Comparison of ENCODE assay signal across 11 mouse cellular contexts in genomic region chr7:128408265-128408664, GRCm38 (mm10). TPM values are rescaled to one million over a fixed set of nuclear protein-coding genes. Genes with fewer than 3 reads are reported as not detected.
DNase-seq lines count a peak whose midpoint lies in the region; ATAC-seq lines count a peak whose summit lies in the region.
"Had no signal": no experiment of that assay in that cellular context is flagged by ENCODE, and none has a peak within 500 bp of the region (broad histone marks: within the 10 kb centered on the region; RNA-seq: fewer than 3 reads in every experiment).

No protein-coding gene starts in this region.

- H3K9me3 ChIP-seq in forebrain, embryonic 16.5 days (ENCODE audit: control insufficient read depth, low read length), result no peaks in the 10 kb centered on the region
- H3K9me3 ChIP-seq: heart, embryonic 13.5 days had no signal

- no peaks in the 10 kb centered on the region for H3K36me3 ChIP-seq in forebrain, embryonic 16.5 days (ENCODE audit: control insufficient read depth, insufficient read depth)
- H3K36me3 ChIP-seq: heart, embryonic 13.5 days had no signal

- no peak overlapping the region for H3K4me2 ChIP-seq in forebrain, embryonic 16.5 days (ENCODE audit: low read length)
- H3K4me2 ChIP-seq: heart, embryonic 13.5 days; hindbrain, embryonic 14.5 days had no signal

- H3K27me3 ChIP-seq in forebrain, embryonic 16.5 days (replicated peaks; ENCODE audit: control insufficient read depth, insufficient read depth, low read length), result no peaks in the 10 kb centered on the region
- H3K27me3 ChIP-seq: heart, embryonic 13.5 days had no signal

- H3K9ac ChIP-seq in forebrain, embryonic 16.5 days (replicated peaks; ENCODE audit: low read depth, low read length), result no peak overlapping the region
- H3K9ac ChIP-seq: heart, embryonic 13.5 days; hindbrain, embryonic 14.5 days had no signal

- ATAC-seq in forebrain, embryonic 16.5 days, result no peak

- no peak overlapping the region for H3K4me3 ChIP-seq in forebrain, embryonic 16.5 days (replicated peaks; ENCODE audit: low read length)
- H3K4me3 ChIP-seq: erythroblast, embryonic 14.5 days; heart, embryonic 13.5 days had no signal

- DNase-seq in kidney, postnatal 10 days, result peak; percentile 15
- no peak for DNase-seq in kidney, postnatal 14 days
- DNase-seq in thymus, postnatal 14 days, result peak; percentile 31
- DNase-seq in thymus, postnatal 10 days (ENCODE audit: low spot score in 2 of 2), result no peak
- peak; percentile 71 for DNase-seq in R1 (ENCODE audit: low read depth, low spot score)
- DNase-seq in gastrocnemius, adult 8-10 months (ENCODE audit: low spot score in 2 of 2), result no peak
- DNase-seq: thymus, postnatal 25 days had no signal

- 96% methylated on average over 5 of the region's 5 CpGs for WGBS in forebrain, embryonic 16.5 days

- H3K27ac ChIP-seq in forebrain, embryonic 16.5 days (ENCODE audit: low read length), result no peak overlapping the region
- H3K27ac ChIP-seq: heart, embryonic 13.5 days; hindbrain, embryonic 14.5 days had no signal

- no peaks in the 10 kb centered on the region for H3K4me1 ChIP-seq in forebrain, embryonic 16.5 days (replicated peaks; ENCODE audit: control insufficient read depth, insufficient read depth, low read length)

RNA-seq across cellular contexts. Expression of gene Rgs10, which starts 10.3 kb away (rescaled TPM):
- total RNA-seq in gastrocnemius, adult 8-10 months (2022), result 1 to 10 TPM in 2 of 4 experiments, under 1 TPM in 2; 0.77 to 4.1 (median 1.3) TPM
- polyA plus RNA-seq in forebrain, embryonic 16.5 days (2015; fragmentation: Nextera tagmentation; extraction: Ambion mirVana), result 19.9 and 25.4 TPM in 2 replicates

RNA-seq across cellular contexts. Expression of gene Tial1, which starts 53.3 kb away (rescaled TPM):
- 10 to 100 TPM; 41.1 to 48.7 (median 44.1) TPM for total RNA-seq in gastrocnemius, adult 8-10 months (2022)
- polyA plus RNA-seq in forebrain, embryonic 16.5 days (2015; fragmentation: Nextera tagmentation; extraction: Ambion mirVana), result 30.3 and 33.0 TPM in 2 replicates

Comparison
In these comparisons a context has a peak if more than half of its experiments do, and no peak if none do; other contexts are left out.
1. DNase-seq: peak in kidney, postnatal 10 days (single experiment), thymus, postnatal 14 days (single experiment) and R1 (single experiment); none in kidney, postnatal 14 days (single experiment), thymus, postnatal 10 days (0 of 2) and gastrocnemius, adult 8-10 months (0 of 2).